Mouse (Mus musculus) G1E-ER4 (cell line): Measurements from ENCODE around the gene Pafah1b1. TPM values are rescaled to one million over a fixed set of nuclear protein-coding genes. Genes with fewer than 3 reads are reported as not detected.

Experiments used
- GATA1 ChIP-seq: IDR thresholded peaks from one replicate; pipeline ENCODE4 v1.8.0; 2012; ENCODE audit warnings: low read length, inconsistent platforms
- polyA plus RNA-seq: library from polyadenylated mRNA; stranded (reverse); fragments of >175 nt; gene quantifications from 2 replicates; pipeline ENCODE4 v1.2.3, GENCODE M21; 2012

Pafah1b1 gene
- polyA plus RNA-seq, 1 experiment: 12.7 TPM

DNA sequence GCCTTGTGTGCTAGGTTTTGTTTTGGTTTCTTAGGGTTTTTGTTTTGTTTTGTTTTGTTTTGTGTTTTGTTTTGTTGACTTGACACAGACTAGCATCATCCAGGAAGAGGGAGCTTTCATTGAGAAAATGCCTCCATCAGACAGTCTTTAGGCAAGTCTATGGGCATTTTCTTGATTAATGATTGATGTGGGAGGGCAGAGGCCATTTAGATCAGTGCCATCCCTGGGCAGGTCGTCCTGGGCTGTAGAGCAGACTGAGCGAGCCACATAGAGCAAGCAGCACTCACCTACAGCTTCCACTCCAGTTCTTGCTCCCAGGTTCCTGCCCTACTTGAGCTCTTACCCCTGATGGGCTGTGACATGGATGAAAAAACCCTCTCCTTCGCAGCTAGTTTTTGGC is 13.4 kb upstream of the Pafah1b1 start:
- no peak for TF ChIP-seq GATA1

DNA sequence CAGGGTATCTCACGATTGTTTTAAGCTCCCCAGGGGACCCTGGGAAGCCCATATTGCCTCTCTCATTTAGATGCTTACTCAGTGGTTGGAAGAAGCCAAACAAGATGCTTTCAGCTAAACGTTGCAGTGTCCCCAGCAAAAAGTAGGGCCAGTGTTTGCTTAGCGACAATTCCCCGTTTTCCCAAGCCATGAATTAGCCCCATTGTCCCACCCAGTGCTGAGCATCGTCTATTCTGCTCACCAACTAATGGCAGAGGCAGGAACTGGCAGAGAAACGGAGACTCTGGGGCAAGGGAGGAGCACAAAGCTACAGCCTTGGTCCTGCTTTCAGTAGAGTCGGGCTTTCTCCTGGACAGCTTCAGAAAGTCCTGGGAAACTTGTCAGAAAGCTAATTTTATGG is 10.4 kb upstream of the Pafah1b1 start:
- no peak for TF ChIP-seq GATA1

DNA sequence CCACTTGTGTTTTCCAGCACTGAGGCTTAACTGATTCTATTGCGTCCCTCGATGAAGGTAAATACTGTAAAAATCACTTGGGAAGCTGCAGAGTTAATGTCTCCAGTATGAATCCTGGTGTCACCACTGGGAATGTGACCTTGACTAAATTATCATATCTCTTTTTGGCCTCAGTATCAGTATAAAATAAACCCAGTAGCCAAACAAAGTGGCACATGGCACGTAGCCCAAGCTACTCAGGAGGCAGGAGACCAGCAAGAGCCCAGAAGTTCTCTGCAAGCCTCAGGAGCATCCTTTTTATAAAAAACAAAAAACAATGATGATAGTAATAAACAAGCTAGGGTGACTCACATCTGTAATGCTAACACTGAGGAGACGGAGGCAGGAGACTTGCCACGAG is 711 bp upstream of the Pafah1b1 start:
- TF ChIP-seq GATA1: no peak

DNA sequence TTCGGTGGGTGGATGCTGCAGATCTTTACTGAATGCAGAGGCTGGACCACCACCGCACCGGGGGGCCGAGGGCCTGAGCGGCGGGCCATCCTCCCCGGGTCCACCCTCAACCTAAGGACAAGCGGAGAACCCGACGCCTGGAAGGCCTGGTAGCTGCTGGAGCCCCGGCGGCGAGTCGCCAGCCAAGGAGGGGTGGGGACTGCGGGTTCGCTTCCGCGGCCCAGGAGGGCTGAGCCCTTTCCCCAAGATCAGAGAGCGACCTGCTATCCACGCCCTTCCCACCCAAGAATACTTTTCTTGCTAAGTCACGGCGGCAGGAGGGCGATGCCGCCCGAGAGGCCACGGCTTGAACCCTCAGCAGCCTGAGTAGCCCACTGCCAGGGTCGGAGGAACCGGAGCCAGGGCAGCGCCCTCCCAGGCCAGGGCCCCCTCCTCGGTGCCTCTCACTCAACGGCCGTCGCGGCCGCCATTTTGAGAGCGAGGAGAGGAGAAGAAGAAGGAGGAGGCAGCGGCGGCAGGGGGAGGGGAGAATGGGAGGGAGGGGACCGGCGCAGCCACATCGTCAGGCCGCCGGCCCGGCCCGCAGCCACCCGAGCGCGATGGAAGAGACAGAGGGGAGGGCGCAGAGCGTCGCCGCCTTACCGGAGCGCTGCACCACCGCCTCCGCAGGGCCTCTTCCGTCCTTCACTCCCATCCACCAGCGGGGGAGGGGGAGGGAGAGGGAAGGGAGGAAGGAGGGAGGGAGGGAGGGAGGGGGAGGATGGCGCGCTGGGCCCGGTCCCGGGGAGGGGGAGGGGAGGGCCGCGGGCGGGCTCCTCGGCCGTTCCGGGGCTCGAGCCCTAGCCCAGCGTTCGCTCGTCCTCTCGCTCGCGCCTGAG is 874 bp downstream of the Pafah1b1 start:
- no peak for TF ChIP-seq GATA1

DNA sequence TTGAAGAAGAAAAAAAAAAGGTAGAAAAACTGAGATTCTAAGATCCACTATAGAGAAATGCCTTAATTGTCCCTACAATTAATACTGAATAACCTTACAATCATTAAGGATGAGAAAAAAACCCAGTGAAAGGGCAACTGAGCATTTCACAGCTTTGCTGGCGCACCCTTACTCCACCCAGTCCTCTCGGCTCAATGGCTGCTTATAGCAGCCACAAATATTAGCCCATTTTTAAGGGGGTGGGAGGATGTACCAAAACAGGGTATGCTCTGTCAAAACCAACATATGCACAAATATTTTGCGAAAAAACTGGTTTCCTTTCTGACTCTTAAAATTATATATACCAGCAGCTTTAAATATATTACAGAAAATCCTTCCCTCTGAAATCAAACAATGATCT is 2.5 kb downstream of the Pafah1b1 start:
- no peak for TF ChIP-seq GATA1

DNA sequence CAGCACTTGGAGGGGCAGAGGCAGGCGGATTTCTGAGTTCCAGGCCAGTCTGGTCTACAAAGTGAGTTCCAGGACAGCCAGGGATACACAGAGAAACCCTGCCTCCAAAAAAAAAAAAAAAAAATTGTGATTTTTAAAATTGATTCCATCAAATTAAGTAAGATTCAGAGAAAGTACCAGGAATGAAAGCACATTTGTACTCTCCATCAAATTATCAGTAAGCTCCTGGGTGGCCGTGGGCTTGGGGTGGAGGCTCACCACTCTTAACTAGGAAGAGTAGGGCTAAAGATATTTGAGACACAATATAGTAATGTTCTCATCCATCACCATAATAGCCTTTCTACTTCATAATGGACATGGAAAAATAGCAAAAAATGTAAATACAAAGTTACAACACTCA is 3.3 kb downstream of the Pafah1b1 start:
- TF ChIP-seq GATA1: no peak

DNA sequence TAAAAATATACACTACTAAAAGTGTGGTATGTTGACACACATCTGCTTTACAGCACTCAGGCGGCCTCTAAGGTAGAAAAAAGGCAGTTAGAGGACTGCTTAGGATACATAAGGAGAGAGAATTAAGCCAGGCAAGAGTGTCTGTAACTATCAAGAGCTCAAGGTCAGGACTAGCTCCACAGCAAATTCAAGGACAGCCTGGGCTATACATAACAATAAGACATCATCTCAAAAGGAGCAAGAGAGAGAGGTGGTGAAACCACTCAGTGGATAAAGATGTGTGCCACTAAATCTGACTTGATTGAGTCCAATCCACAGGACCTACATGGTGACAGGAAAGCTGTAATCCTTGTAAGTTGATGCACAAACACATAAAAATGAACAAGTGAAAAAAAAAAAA is 3.8 kb downstream of the Pafah1b1 start:
- no peak for TF ChIP-seq GATA1

DNA sequence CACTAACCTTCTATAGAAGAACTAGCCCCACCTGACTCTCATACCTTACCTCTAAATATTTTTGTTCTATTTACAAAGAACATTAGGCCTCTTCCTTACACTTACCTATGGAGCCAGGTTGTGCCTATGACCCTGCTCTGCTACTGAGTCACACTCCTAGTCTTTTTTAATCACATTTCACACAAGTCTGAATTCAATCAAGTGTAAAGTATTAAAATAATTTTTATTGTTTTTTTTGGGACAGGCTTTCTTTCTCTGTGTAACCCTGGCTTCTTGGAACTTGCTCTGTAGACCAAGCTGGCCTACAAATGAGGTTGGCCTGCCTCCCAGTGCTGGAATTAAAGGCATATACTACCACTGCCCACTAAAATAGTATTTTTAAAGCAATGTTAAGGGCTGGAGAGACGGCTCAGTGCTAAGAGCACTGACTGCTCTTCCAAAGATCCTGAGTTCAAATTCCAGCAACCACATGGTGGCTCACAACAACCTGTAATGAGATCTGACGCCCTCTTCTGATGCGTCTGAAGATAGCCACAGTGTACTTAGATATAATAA is 8.4 kb downstream of the Pafah1b1 start:
- TF ChIP-seq GATA1: no peak

DNA sequence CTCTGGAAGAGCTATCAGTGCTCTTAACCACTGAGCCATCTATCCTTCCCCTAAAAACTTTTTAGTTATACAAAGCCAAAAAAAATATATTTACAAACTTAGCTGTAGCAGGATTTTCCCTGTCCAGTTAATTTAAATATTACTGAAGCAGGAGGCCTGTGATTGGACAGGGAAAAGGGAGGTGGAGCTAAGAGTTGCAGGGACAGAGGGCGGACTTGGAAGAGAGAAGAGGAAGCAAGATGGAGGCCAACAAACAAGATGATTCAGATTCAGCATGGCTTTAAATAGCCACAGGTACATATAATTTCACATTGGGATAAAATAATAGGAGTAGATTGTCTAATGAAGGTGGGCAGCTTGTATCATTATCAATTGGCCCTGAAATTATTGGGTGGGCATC is 13.8 kb downstream of the Pafah1b1 start:
- TF ChIP-seq GATA1: no peak

DNA sequence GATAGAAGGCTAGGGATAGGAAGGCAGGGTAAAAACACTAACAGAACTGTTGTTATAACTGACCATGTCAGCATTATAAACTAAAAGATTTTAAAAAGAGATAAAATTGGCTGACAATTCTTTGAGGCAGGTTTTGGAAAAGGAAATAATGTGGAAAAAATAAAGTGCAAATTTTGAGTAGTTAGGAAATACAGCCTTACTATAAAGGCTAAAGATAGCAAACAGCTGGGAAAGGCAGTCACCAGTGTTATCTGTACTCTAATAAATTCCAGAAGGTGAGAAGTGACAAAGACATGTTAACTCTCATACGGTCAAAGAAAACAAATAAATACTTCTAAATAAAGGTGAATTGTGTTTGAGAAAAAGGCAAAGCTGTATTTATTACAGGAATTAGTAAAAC is 15.7 kb downstream of the Pafah1b1 start:
- TF ChIP-seq GATA1: no peak

DNA sequence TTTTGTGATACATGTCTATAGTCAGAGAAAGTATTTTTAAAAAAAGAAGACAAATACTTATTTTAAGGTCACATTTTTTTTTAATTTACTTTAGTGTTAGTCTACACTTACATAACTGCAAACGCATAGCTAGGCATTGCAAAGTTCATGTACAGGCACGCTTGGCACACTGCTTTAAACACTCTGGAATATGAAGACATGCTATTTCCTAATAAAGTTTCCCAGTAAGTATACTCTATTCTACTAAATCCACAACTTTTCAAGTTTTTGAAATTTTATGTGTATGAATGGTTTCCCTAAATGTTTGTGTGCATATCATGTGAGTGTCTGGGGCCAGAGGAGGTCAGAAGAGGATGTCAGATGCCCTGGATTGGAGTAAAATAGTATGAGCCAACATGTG is 20.4 kb downstream of the Pafah1b1 start:
- no peak for TF ChIP-seq GATA1

DNA sequence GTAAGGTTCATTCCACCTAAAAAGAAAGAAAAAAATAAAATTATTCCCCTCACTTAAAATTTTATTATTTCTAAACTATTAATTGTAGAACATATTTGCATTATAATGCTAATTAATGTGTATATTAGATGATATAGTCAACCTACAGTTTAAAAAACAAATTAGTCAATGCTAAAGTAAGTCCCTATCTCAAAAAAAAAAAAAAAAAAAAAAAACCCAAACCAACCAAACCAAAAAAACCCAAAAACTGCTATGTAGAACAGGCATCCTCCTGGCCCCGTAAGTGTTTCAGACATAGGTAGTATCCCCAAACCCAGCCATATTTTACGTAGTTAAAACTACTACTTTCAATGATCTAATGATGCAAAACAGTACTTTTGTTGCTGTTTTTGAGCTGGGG is 25.0 kb downstream of the Pafah1b1 start:
- no peak for TF ChIP-seq GATA1

DNA sequence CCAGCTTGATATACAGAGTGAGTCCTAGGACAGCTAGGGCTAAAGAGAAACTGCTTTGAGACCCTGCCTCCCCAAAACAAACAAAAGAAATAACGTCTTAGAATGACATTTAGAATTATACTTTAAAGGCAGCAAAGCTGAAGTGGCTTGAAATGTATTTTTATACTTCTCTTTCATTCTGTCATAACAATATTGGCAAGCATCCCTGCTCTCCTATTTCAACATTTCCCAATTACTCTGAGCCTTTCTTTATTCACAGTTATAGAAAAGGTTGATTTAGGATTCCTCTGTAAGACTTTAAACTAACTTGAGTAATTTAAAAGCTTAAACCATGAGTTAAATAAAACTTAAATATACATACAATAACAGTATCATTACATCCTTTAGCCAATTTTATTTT is 32.3 kb downstream of the Pafah1b1 start:
- no peak for TF ChIP-seq GATA1

DNA sequence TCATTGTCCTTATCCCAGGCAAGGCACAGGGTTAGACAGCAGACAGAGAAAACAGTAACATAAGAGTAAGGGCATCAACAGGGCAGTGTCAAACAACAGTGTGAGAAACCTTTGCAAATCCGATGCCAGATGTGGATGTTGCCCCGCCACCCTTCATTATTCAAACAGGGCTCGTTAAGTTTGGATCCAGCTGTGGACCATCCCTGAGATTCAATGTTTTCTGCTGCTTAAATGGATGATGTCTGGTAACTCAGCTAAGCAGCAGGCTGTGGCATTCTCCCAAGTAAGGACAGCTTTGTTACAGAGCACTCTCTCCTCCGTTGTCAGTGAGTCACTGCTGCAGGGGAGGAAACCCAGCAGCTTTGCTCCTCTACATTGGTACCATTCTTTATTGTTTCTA is 49.3 kb downstream of the Pafah1b1 start:
- no peak for TF ChIP-seq GATA1

DNA sequence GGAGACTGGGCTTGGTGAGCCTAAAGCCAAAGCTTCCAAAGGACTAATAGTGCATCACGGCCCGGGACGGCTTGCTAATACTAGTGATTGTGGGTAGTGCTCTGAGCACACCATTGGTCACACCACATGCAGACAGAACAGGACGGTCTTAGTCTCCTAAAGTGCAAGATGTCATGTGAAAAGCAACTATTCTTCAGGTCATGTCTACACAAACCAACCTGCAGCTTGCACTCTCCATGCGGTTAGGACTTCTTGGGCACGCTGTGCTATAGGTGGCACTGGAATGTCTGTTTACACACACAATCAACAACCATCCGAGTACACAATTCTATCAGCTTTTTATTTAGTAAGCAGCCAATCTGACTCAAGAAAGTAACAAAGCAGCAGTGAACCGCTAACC is 49.8 kb downstream of the Pafah1b1 start:
- no peak for TF ChIP-seq GATA1

DNA sequence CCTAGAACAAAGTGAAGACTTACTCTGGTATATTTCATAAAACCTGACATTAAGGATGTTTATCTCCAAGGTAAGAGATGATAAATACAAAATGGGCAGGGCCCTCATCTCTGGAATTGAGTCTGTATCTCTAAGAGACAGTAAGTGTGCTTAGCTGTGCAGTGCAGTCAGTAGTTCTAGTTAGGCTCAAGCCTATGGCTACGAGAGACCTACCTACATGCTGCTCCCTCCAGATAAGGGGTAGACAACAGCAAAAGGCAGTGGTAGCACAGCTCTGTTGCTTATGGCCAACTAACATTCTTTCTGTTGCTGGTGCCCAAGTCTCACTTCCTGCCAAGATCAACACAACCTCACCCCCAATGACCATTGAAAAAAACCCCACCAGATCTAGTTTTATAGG is 50.9 kb downstream of the Pafah1b1 start:
- no peak for TF ChIP-seq GATA1

DNA sequence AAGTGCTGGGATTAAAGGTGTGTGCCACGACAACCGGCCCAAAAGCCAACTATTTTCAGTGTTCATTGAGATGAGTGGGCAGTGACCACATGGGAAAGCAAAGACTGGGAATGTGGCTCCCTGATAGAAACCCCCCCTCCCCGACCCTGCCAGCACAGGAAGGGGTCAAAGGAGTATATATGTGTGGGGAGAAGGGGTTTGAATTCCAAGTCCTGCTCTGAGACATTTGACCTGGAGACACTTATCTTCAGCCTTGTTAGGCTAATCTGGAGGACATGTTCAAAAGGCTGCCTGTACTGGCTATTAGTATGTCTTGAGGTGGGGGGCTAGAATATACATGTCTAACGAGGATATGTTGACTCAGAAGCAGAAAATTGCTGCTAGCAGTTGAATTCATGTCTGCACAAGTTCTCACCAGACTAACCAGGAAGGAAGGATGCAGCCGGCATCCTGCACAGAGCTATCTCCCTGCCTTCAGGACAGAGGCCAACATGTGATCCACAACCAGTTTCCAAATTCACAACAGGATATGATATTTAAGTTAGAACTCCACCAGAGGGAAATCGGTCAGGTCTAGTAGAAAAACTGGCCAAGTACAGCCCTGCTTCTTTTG is 51.5 kb downstream of the Pafah1b1 start:
- no peak for TF ChIP-seq GATA1
